Mouse (Mus musculus) lung, postnatal 10 days (tissue): ENCODE results near the gene Dnpep.
A peak's percentile ranks its signal among the peaks of the same experiment; 100 is the strongest.

ENCODE experiments used
- DNase-seq: peaks from one replicate; pipeline ENCODE4 v3.0.0; 2021

The Dnpep gene

DNA sequence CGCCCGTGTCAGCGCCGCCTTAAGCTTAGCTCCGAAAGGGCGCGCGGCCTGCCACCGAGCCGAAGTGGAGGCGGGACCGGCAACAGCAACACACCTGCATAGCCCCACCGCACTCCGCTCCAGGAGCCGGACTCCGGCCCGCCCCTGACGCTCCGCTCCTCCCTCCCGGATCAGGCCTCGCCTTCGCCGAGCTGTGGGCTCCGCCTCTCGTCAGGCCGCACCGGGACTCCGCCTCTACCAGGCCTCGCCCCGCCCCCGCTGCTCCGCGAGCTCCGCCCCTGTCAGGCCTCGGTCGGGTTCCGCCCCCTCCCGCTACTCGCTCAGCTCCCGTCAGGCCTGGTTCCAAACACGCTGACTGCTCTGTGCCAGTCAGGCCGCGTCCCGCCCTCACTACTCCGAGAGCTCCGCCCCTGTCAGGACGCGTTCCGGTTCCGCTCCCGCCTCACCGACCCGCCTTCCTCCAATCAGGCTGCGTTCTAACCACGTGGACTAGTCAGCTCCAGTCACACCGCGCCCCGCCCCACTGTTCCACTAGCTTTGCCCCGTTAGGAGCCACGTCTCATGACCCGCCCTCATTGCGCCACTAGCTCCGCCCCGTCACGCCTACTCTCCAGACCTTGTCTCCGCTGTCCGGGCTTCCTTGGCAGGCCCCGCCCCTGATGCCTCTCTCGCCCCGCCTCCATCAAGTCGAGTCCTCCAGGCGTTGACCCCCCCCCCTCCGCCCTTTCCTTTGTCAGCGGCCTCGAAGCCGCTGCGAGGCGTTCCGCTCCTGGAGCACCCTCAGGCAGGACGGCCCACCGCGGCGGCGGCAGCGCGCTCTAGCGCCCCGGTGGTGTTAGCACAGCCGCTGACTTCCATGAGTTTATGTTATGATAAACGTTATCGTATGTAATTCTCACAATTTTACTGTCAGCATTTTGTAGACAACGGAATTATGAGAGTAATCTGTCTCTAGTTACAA is at the start of gene Dnpep:
Dnpep (minus strand) TSS at position 750 of the 961 bp plus-strand sequence.
- DNase-seq = peak; percentile 100

DNA sequence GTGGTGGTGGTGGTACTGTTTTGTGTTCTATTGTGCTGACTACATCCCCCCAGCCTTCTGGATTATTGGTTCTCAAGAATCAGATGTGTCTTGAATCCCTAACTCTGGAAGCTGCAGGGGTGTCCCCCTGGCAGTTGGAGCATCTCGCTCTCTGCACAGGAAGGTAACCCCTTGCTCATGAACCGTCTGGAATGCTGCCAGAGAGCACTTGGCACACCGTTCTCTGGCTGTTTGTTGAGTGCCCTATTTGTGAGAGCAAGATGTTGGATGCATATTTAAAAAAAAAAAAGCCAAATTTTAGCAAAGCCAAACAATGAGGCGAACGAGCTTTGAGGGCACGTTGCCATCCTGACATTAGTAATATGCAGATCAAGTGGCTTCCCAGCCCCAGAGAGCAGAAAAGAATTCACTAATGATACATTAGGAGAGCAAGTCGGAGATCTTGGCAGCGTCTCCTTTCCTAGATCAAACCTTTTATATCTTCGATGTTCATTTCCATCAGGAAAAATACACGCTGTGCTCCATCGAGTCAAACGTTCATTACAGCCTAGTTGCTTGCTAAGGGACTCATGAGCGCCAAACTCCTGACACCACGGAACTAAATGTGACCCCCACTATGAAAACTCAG is 47.8 kb upstream of the Dnpep start:
- no peak for DNase-seq

DNA sequence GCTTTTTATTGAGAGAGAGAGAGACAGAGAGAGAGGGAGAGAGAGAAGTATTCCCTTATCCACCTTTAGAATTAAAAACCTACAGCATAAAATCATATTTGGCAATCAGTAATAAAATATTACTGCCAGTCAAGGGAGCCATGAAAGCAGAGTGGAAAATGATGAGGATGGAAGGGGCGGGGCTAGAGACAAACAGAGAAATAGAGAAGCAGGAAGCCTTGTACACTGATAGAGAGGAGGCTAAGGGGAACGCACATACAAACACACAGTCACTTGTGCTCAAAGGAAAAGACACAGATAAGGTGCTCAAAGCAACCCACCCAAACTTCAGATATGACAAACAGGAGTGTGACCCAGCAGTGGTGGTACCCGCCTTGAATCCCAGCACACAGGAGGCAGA is 46.1 kb upstream of the Dnpep start:
- DNase-seq = no peak

DNA sequence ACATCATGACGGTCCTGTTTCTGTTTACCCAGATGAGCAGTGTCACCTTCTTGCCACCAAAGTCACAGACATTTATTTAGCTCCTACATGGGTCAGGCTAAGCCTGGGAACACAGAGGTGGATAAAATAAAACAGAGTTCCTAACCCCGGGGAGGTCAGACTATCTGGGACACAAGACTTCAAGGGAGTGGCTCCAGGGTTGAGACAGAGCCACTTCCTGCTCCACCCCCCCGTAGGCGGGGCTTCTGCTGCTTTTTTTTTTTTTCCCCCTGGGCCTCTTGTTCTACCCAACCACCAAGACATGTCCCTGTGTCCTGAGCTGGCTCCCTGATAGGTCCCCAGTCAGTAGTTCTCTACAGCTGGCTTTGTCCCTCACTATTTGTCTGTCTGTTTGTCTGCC is 44.0 kb upstream of the Dnpep start:
- DNase-seq = peak; percentile 67

DNA sequence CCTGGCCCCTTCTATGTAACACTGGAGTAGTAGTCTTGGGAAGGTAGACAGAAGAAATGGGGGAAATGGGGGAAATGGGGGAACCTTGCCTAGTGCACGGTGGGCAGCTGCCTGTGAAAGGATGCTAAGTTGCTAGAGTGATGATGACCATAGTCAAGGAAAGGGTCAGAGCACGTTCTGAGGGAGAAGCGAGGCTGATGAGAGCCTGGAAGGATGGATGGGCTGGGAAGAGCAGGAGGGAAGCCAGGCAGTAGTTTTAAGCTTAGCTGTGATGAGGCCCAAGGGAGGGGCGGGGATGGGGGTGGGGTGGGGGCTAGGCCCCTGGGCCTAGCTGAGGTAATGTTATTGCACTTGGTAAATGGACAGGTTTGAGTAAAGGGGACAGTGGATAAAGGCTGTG is 43.3 kb upstream of the Dnpep start:
- DNase-seq = no peak

DNA sequence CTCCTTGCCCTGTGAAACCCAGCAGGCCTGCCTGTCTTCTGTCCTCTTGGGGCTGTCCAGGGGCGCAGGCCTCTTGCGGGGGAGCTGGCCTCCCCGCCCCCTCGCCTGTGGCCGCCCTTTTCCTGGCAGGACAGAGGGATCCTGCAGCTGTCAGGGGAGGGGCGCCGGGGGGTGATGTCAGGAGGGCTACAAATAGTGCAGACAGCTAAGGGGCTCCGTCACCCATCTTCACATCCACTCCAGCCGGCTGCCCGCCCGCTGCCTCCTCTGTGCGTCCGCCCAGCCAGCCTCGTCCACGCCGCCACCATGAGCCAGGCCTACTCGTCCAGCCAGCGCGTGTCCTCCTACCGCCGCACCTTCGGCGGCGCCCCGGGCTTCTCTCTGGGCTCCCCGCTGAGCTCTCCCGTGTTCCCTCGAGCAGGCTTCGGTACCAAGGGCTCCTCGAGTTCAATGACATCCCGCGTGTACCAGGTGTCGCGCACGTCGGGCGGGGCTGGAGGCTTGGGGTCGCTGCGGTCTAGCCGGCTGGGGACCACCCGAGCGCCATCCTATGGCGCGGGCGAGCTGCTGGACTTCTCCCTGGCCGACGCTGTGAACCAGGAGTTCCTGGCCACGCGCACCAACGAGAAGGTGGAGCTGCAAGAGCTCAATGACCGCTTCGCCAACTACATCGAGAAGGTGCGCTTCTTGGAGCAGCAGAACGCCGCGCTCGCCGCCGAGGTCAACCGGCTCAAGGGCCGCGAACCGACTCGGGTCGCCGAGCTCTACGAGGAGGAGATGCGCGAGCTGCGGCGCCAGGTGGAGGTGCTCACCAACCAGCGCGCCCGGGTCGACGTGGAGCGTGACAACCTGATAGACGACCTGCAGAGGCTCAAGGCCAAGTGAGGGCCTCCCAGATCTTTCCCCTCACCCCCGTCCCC is 42.6 kb upstream of the Dnpep start, which contains the start of gene Des:
Des (plus strand) TSS at position 218 of the 920 bp plus-strand sequence.
- DNase-seq = peak; percentile 91

DNA sequence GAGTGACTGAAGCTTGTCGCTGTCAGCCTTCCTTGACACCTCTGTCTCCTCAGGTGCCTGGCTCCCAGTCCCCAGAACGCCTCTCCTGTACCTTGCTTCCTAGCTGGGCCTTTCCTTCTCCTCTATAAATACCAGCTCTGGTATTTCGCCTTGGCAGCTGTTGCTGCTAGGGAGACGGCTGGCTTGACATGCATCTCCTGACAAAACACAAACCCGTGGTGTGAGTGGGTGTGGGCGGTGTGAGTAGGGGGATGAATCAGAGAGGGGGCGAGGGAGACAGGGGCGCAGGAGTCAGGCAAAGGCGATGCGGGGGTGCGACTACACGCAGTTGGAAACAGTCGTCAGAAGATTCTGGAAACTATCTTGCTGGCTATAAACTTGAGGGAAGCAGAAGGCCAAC is 41.6 kb upstream of the Dnpep start:
- DNase-seq = peak; percentile 49

DNA sequence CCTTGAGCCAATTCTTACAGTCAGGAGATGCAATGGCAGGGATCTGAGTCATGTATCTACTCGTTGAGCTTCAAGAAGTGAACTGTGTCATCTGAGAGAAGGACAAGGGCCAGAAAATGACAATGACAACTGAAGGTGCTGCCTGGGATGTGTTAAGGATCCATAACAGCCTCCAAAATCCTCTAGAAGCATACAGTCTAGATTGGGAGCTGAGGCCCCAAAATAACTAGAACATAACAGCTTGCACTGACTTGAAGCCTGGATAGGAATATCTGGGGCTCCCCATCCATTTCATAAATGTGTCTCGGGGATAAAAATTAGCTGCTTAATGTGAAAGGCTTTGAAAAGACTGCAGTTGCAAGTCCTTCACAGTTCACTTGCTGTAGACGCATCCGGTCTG is 40.2 kb upstream of the Dnpep start:
- DNase-seq = no peak

DNA sequence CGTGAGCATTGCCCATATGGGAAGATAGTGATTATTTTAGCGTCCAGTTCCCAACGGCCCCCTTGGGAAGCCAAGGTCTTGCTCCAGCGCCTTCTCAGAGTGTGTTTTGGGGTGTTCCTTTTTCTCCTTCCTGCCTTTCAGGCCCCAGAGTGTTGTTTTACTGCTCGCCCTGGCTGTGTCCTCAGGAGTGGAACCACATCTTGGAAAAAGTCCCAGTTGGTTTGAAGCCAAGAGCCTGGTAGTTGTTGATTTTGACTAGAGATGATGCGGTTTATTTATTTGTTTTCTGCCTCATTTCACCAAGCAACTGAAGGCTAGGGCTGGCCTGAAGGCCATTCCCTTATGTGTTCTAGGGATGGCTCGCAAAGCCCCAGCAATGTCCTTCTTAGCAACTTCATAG is 39.5 kb upstream of the Dnpep start:
- DNase-seq = peak; percentile 87

DNA sequence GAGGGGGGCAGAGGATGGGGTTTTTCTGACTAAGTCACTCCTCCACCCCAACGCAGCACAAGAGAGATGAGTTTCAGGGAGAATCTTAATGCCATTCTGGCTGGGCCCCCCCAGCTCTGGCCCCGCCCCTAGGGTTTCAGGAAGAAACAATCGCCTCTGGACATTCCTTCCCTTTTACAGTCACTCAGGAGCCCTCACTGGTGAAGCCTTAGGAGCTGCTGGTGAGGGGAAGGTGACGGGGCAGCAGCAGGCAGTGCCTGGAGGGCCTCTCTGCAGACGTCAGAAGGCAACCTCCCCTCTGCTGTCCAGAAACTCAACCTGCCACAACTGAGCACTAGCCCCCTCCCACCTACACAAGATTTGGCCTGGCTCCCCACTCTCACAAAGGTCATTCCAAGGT is 31.5 kb upstream of the Dnpep start:
- DNase-seq = no peak

DNA sequence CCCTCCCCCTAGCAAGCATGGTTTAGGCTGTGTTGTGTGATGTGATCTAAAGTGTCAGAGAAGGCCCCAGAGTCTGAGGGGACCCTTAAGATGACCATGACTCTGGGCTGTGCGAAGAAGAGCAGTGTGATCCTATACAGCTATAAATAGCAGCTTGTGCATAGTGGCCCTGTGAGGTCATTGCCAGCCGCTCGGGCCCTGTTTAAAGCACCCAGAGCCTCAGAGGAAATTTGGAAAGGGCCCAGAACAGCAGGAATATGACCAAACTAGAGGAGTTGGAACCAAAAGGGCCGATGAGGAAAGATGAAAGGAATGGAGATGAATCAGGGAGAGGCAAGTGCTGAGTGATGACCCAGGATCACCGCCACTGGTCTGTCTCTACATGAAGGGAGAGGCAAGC is 29.5 kb upstream of the Dnpep start:
- peak; percentile 74 for DNase-seq

DNA sequence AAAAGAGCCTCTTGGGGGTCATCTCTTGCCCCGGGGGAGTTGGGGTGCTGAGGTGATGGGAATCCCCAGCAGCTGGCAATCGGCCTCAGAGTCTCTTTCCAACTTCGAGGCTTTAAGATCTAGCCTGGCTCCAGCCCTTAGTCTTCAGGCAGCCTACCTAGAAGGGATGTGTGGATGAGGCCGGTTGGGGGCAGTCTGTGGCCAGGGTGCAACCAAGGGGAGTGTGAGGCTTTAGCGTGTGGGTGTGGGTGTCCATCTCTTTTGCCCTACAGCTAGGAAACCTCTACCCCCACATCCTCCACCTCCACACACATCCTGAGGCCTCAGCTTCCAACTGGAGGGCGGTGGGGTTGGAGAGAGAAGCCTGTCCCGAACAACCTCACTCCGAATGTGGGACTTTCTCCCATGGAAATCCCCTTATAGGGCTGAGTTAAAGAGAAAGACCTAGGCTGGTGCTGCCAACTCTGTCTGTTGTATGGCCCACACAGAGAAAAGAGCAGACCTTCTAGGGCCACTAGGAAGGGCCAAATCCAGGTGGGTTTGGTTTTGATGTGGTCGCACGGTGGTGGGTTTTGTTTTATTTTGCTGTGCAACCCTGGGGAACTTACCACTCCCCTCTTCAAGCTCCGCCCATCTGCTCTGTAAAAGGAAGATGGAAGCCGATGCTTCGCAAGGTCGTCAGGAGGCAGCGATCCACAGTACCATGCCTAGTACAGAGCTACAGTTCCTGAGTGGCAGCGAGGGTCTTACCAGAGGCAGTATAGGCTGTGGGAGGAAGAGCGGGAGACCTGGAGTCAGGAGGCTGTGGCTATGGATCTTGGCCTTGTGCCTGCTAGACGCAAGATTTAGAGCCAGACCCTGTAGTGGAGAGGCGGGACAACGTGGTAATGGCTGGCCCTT is 27.5 kb upstream of the Dnpep start:
- DNase-seq = peak; percentile 58

DNA sequence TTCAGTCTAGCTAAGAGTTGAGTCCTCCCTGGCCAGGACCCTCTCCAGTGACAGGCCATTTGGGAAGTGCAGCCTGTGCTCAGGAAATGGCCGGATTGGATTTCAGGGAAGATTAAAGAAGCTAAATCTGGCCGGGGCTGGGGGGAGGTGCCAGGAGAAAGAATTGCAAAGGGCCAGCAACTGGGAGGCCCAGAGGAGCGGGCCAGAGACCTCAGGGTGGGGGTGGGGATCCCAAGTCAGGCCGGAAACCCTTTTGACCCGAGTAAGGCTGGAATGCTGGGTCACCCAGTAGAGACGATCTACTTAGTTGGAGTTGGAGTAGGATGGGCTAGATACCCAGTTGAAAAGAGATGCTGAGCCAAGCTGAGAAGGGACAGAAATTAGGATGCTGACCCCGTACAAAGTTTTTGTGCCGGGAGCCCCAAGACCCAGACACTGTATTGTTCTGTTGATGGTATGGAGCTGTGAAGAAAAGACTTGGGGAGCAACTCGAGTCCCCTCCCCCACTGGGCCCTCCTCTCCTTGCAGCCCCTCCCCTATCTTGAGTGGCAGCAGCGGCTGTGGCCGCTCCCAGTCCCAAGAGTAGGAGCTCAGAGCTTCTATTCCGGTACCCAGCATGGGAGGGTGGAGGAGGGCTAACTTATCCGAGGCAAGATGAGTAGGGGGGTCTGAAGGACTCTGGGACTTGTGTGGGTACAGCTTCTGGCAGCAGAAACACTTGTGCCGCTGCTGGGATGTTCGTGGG is 26.7 kb upstream of the Dnpep start:
- peak; percentile 70 for DNase-seq

DNA sequence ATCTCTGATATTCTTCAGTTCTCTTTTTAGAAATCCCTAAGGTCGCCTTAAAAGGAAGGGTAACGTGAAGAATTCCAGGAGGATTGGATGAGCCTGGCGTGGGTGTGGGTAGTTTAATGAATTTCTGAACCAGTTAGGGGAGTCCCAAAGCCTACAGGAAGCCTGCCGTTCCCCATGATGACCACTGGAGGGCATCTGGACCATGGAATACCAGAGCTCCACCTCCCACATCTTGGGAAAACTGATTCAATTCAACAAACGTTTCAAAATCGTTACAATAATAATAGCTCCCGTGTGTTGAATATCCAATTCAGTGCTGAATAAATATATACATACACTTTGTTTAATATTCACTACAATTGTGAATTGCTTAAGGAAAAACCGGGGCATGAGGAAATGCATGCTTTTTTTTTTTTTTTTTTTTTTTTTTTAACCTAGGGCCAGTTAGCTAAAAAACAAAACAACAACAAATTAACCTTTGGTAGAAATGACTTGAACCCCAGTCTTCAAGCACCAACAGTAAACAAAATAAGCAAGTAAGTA is 25.2 kb upstream of the Dnpep start:
- DNase-seq = peak; percentile 81

DNA sequence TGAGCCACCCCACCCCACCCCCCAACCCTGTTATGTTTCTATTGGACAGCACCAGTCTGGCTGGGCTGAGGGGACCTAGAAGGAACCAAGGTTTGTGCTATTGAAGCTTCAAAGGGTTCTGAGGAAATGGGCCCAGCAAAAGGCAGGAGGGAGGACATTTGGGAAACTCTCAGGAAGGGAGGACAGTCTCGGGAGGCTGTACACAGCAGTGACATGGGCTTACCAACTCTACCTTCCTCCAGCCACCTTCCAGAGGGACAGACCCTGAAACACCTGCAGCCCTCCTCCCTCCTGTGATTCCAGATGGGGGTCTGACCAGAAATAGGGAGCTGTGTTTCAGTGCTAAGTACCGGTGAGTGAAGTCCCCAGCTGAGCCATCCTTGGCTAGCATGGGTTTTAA is 22.7 kb upstream of the Dnpep start:
- DNase-seq = no peak

DNA sequence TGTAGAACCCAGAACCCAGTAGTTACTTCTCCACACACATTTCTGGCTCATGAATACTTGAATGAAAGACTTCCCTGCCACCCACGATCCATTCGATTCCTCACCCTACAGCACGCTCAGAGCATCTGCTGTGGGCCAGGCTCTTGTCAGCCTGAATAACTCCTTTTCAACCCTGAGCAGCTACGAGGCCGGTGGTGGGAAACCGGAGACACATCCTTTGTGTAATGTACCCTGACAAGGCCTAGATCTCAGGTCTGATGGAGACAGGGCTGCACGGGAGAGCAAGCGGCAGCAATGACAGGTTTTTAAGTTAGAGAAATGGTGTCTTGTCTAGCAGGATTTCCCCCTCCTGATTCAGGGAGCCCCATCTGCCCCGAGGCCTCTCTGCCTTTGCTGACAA is 21.5 kb upstream of the Dnpep start:
- DNase-seq = no peak

DNA sequence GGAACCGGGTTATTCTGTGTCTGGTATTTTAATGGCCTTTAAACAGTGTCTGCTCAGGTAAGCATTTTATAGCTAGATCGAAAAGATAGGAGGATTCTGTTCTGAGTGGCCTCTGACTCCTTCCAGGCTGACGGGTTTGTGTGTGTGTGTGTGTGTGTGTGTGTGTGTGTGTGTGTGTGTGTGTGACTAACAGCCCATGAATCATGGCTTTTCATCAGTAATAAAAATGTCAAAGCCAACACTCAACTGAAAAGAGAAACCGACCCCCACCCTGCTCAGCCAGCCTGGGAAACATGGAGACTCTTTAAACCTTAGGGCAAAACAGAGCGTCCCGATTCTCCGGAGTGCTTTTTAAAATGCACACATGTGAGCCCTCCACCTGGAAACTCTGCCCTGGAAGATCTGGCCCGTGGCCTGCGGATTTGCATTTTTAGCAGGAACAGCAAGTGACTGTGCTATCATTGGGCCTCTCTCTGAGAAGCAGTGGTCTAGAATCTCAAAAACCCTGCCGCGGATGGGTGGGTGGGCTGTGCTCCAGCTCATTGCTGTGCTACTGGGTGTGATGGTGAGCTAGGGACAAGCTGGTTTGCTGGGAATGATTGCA is 20.4 kb upstream of the Dnpep start:
- peak; percentile 40 for DNase-seq

DNA sequence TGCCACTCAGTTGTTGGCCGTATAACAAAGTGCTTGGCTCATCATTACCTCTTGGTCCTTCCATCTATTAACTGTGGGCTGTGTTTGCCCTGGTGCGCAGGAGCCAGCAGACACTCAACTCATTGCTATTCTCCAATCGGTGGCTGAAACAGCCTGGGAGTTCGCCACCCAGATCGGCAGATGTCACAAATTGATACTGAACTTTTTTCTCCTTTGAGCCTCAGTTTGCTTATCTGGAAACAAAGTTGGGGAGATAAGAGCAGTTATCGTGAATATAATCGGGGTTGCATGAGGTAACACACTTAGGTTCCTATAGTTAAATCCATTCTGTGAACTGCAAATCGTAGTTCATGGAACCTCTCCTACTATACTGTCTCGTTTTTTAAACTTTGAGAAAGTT is 19.3 kb upstream of the Dnpep start:
- DNase-seq = no peak

DNA sequence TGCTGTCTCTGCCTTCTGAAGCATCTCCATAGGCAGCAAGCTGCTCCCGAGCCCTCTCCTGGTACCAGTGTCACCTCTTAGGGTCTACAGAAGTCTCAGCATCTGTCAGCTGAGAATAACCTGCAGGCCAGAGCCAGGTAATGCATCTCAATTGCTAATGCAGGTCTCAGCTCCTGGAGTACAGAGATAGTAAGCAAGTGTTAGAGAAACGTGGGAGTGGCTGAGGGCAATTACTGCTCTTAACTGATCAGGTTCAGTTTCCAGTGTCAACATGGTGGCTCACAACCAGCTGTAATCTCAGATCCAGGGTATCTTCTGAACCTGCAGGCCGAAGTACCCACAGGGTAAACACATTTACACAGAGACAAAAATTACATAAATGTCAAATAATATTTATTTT is 18.7 kb upstream of the Dnpep start:
- DNase-seq = no peak

DNA sequence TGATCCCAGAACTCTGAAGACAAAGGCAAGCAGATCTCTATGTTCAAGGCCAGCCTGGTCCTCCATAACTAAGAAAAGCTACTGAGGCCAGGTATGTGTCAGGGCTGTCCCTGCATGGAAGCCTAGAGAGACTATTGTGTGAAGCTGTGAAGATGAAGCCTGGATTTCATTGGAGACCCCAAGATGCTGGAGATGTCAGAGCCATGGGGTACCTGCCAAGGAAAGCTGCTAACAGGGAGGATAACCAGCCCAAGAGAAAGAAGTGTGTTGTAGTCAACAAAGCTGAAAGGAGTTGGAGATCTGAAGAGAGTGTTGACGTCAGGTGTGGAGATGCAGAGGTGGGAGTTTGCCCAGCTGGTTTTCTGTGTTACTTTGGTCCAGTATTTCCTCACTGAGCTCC is 13.5 kb upstream of the Dnpep start:
- no peak for DNase-seq

DNA sequence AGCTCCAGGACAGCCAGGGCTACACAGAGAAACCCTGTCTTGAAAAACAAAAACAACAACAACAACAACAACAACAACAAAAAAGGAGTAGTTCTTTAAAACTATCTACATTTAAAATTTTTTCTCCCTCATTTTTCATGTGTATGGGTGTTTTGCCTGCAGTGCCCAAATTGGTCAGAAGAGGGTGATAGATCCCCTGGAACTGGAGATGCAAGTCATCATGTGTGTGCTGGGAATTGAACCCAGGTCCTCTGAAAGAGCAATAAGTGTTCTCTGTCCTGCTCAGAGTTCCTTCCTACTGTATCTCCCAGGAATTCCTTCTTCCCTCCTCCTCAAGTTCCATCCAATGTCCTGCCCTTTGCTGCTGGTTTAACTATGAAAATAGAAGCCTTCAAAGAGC is 9.7 kb upstream of the Dnpep start:
- DNase-seq = no peak
